Mouse (Mus musculus) limb, embryonic 11.5 days (tissue): ENCODE data around the gene Serp2. TPM values are rescaled to one million over a fixed set of nuclear protein-coding genes. Genes with fewer than 3 reads are reported as not detected.

ENCODE experiments used
- ATAC-seq: fragments of 200-750 bp; cut with Nextera tagmentation; 2 replicates; pipeline ENCODE4 v1.8.0; 2017; ENCODE audit warnings: low read depth; ENCODE audit not compliant: insufficient number of reproducible peaks, low FRiP score, low TSS enrichment
- DNase-seq: peaks from one replicate; pipeline ENCODE4 v3.0.0-alpha.2; 2015; ENCODE audit warnings: low spot score
- H3K27ac ChIP-seq: fragments of 300-500 bp; sonication (generic); replicated peaks from 2 replicates; pipeline ENCODE4 v1.5.1; 2014; ENCODE audit warnings: low read depth, mild to moderate bottlenecking, low read length
- H3K27me3 ChIP-seq: fragments of 300-500 bp; sonication (generic); 2 replicates; pipeline ENCODE4 v1.6.1; 2014; ENCODE audit warnings: mild to moderate bottlenecking, low read length, mixed read lengths; ENCODE audit not compliant: control insufficient read depth, insufficient read depth
- H3K36me3 ChIP-seq: fragments of 300-500 bp; sonication (generic); 2 replicates; pipeline ENCODE4 v1.6.1; 2014; ENCODE audit warnings: mild to moderate bottlenecking, low read length, moderate library complexity, mixed read lengths; ENCODE audit not compliant: control insufficient read depth, insufficient read depth
- H3K4me1 ChIP-seq: fragments of 300-500 bp; sonication (generic); 2 replicates; pipeline ENCODE4 v1.6.1; 2014; ENCODE audit warnings: low read length, mixed read lengths; ENCODE audit not compliant: control insufficient read depth, insufficient read depth
- H3K4me2 ChIP-seq: fragments of 300-500 bp; sonication (generic); 2 replicates; pipeline ENCODE4 v1.6.1; 2014; ENCODE audit warnings: low read depth, mild to moderate bottlenecking, moderate library complexity; ENCODE audit not compliant: severe bottlenecking
- H3K4me3 ChIP-seq: fragments of 300-500 bp; sonication (generic); 2 replicates; pipeline ENCODE4 v1.5.1; 2014; ENCODE audit warnings: low read depth, low read length
- H3K9ac ChIP-seq: fragments of 300-500 bp; sonication (generic); 2 replicates; pipeline ENCODE4 v1.6.1; 2014; ENCODE audit warnings: mild to moderate bottlenecking, low read length
- H3K9me3 ChIP-seq: fragments of 300-500 bp; sonication (generic); 2 replicates; pipeline ENCODE4 v1.6.1; 2016; ENCODE audit warnings: low read length; ENCODE audit not compliant: control insufficient read depth
- WGBS: fragments of 180-500 bp; shearing (Covaris S2); extraction: QIAGEN DNeasy Blood & Tissue Kit; methylation state at CpG from one replicate; pipeline ENCODE4 v1.1.7; 2014; 5-methylcytosine and 5-hydroxymethylcytosine counted together
- polyA plus RNA-seq: library from polyadenylated mRNA; unstranded; fragments of >200 nt; fragmentation: Nextera tagmentation; extraction: Ambion mirVana; gene quantifications from 2 replicates; pipeline ENCODE4 v1.2.1, GENCODE M21; 2014

Gene Serp2
- polyA plus RNA-seq, 1 experiment from 2014 or later = 19.4 TPM

DNA sequence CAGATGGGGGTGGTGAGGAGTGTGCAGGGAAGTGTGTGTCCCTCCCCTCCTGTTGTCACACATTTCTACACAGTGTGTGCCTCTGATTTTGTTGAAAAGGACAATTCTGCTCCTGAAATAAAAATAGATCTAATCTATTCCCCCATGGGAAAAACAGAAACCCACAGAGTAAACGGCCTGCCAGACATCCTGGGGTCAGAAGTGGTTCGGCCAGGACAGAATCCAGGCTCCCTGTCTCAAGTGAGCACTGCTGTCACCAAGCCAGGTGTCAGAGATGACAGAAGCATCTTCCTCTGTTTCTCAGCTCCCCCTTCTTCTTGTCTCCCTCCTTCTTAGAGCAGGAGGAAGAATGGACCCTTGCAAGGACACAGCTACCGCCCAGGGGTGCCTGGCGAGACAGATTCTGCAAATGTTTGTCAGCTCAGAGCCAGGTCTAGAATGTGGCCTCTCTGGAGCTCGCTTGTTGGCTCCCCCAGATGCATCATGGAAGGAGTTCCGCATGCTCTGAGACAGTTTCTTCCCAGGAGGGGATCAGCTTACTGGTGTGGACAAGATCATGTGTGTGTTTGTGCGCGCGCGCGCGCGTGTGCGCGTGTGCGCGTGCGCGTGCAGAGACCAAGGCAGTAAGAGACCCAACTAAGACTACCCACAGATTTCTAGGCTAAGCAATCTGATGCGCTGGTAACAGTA is 29.5 kb downstream of the Serp2 start:
- Histone ChIP-seq H3K27me3 (no peaks in the 10 kb centered on the region), H3K4me2 (no peak overlapping the region), H3K9ac (no peak overlapping the region), H3K36me3 (no peaks in the 10 kb centered on the region), H3K4me3 (no peak overlapping the region), H3K9me3 (no peaks in the 10 kb centered on the region), H3K4me1 (peaks cover 21% of the 10 kb centered on the region), H3K27ac (no peak overlapping the region)
- WGBS = 86% methylated on average over 20 of the region's 20 CpGs
- DNase-seq = peak; percentile 22
- no peak for ATAC-seq

DNA sequence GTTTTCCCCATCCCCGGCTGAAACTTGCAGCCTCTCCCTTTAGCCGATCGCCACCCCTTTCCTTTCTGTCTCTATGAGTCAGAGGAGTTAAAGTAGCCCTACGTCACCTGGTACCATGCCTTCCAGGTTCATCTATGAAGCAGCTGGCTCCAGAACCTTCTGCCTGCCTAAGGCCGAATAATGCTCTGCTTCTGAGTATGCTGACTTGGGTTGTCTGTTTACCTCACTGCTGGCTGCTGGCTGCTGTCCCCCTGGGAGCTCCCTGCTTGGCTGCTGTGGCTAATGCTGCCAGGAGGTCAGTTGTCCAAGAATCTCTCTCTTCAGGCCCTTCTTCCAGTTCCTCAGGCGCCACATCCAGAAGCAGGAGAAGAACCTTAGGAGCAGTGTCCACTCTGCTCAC is 30.2 kb downstream of the Serp2 start:
- WGBS = 88% methylated on average over 6 of the region's 6 CpGs
- H3K36me3 ChIP-seq = no peaks in the 10 kb centered on the region
- no peak overlapping the region for H3K4me2 ChIP-seq
- H3K27me3 ChIP-seq = no peaks in the 10 kb centered on the region
- ATAC-seq (no peak), DNase-seq (no peak)
- no peaks in the 10 kb centered on the region for H3K9me3 ChIP-seq
- no peak overlapping the region for H3K27ac ChIP-seq
- H3K4me1 ChIP-seq = peaks cover 20% of the 10 kb centered on the region
- no peak overlapping the region for H3K9ac ChIP-seq
- H3K4me3 ChIP-seq = no peak overlapping the region

DNA sequence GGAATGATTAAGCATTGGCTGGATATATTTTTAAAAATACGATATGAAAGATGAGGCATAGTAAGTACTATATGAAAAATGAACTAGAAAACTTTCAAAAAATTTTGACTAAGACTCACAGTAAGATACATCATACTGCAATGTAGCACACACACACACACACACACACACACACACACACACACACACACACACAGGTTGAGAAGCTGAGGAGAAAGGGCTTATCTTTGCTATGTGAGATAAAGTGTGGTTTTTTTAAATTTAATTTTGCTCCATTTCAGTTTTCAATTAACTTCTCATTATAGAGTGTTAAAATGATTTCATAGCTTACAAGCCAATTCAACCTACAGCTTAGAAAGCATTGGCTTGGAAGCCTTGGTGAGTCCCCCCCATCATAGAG is 33.3 kb downstream of the Serp2 start:
- DNase-seq (no peak), ATAC-seq (no peak)
- H3K4me2 ChIP-seq = no peak overlapping the region
- H3K9ac ChIP-seq = no peak overlapping the region
- no peak overlapping the region for H3K4me3 ChIP-seq
- 83% methylated on average over 1 of the region's 1 CpGs for WGBS
- peaks cover 14% of the 10 kb centered on the region for H3K4me1 ChIP-seq
- H3K27ac ChIP-seq = no peak overlapping the region
- no peaks in the 10 kb centered on the region for H3K36me3 ChIP-seq
- H3K9me3 ChIP-seq = no peaks in the 10 kb centered on the region
- H3K27me3 ChIP-seq = no peaks in the 10 kb centered on the region

DNA sequence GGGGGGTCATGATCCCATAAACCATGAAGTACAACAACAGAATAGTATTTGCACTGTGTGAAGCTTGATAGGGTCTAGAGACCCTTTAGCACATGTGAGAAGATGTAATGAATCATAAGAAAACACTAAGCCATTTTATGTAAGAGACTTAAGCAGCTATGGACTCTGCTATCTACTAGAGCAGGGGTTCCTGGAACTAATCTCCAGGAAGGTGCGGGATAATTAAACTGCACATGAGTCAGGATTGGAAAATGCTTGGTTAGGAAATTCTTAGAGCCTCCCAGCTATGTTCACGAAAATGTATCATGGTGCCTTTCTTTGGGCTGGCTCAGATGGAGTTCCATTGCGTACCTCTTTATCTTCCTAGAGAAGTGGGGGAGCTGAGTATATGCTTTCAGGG is 35.4 kb downstream of the Serp2 start:
- Histone ChIP-seq H3K27ac (no peak overlapping the region), H3K4me2 (no peak overlapping the region), H3K36me3 (no peaks in the 10 kb centered on the region), H3K4me3 (no peak overlapping the region), H3K9ac (no peak overlapping the region), H3K9me3 (no peaks in the 10 kb centered on the region), H3K4me1 (no peaks in the 10 kb centered on the region), H3K27me3 (no peaks in the 10 kb centered on the region)
- 94% methylated on average over 3 of the region's 3 CpGs for WGBS
- no peak for DNase-seq
- no peak for ATAC-seq

DNA sequence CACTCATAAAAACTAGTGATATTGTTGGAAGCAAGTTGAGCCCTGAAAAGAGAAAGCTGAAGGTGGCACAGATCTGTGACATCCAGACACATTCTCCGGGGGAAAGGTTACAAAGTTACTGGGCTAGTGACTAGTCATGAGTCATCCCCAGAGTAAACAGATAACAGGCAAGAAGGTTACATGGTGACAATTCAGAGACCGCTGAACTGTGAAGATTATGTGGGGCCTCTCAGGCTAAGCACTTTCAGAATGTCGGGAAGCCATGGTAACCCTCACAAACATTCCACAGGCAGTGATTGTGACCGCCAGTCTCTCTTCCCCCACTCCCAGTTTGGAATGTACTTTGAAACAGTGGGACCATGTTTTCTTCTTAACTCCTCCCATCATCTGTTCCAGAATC is 36.1 kb downstream of the Serp2 start:
- no peak for DNase-seq
- 80% methylated on average over 4 of the region's 4 CpGs for WGBS
- Histone ChIP-seq H3K36me3 (no peaks in the 10 kb centered on the region), H3K9me3 (no peaks in the 10 kb centered on the region), H3K9ac (no peak overlapping the region), H3K4me3 (no peak overlapping the region), H3K4me1 (no peaks in the 10 kb centered on the region), H3K27me3 (no peaks in the 10 kb centered on the region), H3K4me2 (no peak overlapping the region), H3K27ac (no peak overlapping the region)
- no peak for ATAC-seq

DNA sequence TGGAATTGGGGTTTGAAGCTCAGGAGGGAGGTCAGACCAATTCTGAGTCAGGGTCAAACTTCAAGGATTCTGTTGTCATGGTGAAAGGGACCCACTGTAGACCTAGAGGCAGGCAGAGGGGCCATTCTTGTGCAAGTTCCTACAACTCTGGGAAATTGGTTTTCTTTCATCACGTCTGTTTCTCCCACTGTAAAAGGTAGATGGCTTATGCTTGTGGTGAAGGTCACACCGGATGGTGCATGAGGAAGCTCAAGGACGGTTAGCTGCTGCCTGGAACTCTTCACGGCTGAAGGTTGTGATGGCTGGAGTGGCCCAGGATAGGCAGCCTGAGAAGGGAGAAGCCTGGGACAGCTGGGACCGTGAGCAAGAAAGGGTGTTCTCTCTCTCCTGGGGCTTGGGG is 38.5 kb downstream of the Serp2 start:
- no peak overlapping the region for H3K4me3 ChIP-seq
- ATAC-seq (no peak), DNase-seq (no peak)
- 85% methylated on average over 5 of the region's 5 CpGs for WGBS
- H3K4me1 ChIP-seq = peaks cover 5% of the 10 kb centered on the region; the same call in 1 of the 2 replicates
- no peaks in the 10 kb centered on the region for H3K36me3 ChIP-seq
- H3K27ac ChIP-seq = no peak overlapping the region
- H3K27me3 ChIP-seq = no peaks in the 10 kb centered on the region
- no peak overlapping the region for H3K9ac ChIP-seq
- no peak overlapping the region for H3K4me2 ChIP-seq
- no peaks in the 10 kb centered on the region for H3K9me3 ChIP-seq

DNA sequence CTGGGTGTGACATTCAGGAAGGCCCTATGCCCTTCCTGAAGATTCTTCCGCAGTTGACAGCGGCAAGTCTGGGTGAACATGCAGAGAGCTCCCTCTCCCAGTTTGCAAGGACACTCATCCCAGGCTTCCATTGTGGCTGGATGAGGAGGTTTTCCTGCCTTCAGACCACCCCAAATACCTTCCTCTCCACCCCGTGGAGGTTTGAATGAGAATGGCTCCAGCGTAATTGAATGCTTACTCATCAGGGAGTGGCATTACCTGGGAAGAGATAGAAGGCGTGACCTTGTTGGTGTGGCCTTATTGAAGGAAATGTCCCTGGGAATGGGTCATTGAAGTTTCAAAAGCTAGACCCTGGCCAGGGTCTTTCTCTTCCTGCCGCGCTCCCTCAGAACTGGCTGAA is 41.1 kb downstream of the Serp2 start:
- no peak for ATAC-seq
- H3K9me3 ChIP-seq = no peaks in the 10 kb centered on the region
- no peaks in the 10 kb centered on the region for H3K27me3 ChIP-seq
- no peak overlapping the region for H3K4me3 ChIP-seq
- no peak overlapping the region for H3K27ac ChIP-seq
- WGBS = 78% methylated on average over 7 of the region's 7 CpGs
- no peak overlapping the region for H3K9ac ChIP-seq
- H3K4me1 ChIP-seq = peaks cover 8% of the 10 kb centered on the region; the same call in 1 of the 2 replicates
- H3K36me3 ChIP-seq = no peaks in the 10 kb centered on the region
- no peak overlapping the region for H3K4me2 ChIP-seq
- DNase-seq = no peak

DNA sequence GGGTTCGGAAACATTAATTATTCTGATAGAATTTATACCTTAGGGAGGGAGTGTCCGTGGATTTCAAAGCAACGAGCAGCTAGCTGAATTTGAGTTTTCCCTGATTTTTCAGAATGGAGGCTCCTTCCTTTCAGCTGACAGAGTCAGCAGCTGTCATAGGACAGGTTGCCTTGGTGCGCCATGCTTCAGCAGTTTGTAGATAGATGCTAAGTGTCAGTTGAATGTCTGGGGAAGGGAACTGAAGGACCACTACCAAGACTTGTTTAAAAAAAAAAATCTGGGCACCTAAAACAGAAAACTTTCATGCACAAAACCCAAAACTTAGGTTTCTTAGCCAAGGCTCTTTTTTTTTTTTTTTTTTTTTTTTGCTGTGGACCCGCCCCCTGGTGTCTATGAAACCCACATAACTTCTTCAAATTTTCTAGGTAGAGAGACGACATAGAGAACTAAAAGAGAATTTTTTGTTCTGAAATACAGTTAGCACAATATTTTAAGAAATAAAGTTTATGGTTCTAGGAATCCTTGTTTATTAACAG is 42.6 kb downstream of the Serp2 start:
- Histone ChIP-seq H3K4me3 (no peak overlapping the region), H3K4me1 (peaks cover 8% of the 10 kb centered on the region; the same call in 1 of the 2 replicates), H3K36me3 (peaks cover 1% of the 10 kb centered on the region), H3K9me3 (no peaks in the 10 kb centered on the region), H3K9ac (no peak overlapping the region), H3K4me2 (no peak overlapping the region), H3K27ac (no peak overlapping the region), H3K27me3 (no peaks in the 10 kb centered on the region)
- DNase-seq (no peak), ATAC-seq (no peak)
- 46% methylated on average over 6 of the region's 6 CpGs for WGBS
